Mouse (Mus musculus) heart, postnatal 0 days (tissue): ENCODE measurements at regions not wholly inside any gene's neighbourhood (a gene's known extent, or its start where the extent isn't known, plus 50 kb on each side); places are given as distances from the start of the nearest gene placed in this dataset.

Source experiments
- CTCF ChIP-seq: IDR thresholded peaks from 2 replicates; pipeline ENCODE4 v1.5.1; 2016; ENCODE audit warnings: antibody characterized with exemption, control low read depth, low read depth
- EP300 ChIP-seq: IDR thresholded peaks from 2 replicates; pipeline ENCODE4 v1.6.1; 2016; ENCODE audit warnings: antibody characterized with exemption, low read depth

DNA sequence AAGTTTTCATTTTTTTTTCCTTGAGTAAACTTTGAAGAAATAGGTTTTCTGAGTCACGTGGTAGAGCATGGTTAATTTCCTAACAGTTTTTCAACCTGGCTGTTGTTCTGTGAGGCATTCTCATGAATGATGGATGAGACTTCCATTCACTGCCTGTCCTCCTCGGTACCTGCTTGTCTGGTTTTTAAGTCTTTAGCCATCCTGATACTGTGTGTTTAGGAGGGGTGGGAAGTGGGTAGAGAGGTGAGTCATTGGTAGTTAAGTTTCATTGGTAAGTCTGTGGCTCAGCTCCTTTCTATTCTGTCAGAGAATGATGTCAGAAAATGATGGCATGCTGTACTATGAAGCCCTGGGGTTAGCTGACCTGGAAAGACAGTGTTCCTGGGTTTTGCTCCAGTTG is 697.1 kb upstream of the Car8 start:
- TF ChIP-seq CTCF, result no peak
- no peak for TF ChIP-seq EP300
